Mouse (Mus musculus) G1E (cell line): ENCODE results near the gene Fgfr2.

Source experiments
- CTCF ChIP-seq: IDR thresholded peaks from 2 replicates; pipeline ENCODE4 v1.5.1; 2012; ENCODE audit warnings: low read depth, low read length, inconsistent platforms, mixed read lengths
- GATA1 ChIP-seq: IDR thresholded peaks from 2 replicates; pipeline ENCODE4 v1.6.1; 2012; ENCODE audit warnings: borderline replicate concordance, low read length, inconsistent platforms, mixed read lengths
- POLR2AphosphoS5 ChIP-seq: IDR thresholded peaks from 2 replicates; pipeline ENCODE4 v1.6.1; 2012; ENCODE audit warnings: low read depth, low read length, inconsistent platforms; ENCODE audit not compliant: insufficient replicate concordance
- TAL1 ChIP-seq: conservative IDR thresholded peaks from 2 replicates; pipeline ENCODE4 v1.6.1; 2012; ENCODE audit warnings: low read depth, low read length, inconsistent platforms, mixed read lengths

DNA sequence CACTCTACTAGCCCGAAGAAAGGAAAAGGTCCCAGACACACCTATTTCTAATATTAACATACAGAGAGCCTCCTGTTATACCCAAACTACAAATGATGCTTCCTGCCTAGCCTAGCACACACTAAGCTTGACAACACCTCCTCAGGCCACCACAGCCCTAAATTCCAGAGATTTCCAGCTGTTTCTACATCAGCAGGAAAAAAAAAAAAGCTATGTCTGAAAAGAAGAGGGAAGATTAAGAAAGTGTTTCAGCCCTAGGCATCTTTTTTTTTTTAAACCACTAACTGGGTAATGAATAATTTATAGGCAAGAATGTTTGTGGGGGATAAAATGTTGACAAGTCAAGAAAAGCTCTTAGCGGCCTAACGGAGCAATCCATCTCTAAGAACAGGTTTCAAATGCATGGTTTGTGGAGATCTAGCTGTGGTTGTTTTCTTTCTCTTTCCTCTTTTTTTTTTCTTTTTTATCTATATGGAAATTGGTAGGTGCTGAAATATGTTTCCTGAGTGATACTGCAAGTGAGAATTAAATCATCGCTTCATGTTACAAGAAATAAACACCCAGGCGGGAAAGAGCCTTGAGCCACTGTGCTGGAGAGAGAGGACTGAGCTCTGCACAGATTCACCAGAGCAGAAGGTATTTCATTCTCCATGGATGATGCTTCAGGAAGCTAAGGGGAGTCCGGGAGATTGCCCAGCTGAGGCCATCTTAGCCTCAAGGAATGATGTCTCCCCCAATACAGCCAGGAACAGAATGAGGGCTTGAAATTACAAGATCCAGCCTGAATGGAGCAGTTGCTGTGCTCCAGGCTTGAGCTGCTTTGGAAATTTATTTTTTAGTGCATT, 673.0 kb downstream of the Fgfr2 start:
- TF ChIP-seq CTCF = no peak
- TF ChIP-seq TAL1 = no peak
- TF ChIP-seq GATA1 = no peak
- no peak for TF ChIP-seq POLR2AphosphoS5
